In the genomic region with DNA sequence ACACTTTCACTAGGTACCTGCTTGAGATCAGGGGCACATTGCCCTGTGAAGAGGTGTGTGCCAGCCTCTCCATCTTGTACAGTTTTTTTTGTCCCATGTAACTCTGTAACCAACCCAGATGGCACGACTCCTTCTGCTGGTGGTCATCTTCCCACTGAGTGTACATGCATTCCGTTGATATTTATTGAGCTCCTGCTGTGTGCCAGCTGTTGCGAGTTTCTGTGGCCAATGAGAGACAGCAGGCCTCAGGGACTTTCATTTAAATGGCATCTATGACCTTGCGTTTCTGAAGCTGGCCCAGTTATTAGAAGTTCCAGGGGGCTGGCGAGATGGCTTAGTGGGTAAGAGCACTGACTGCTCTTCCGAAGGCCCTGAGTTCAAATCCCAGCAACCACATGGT, we compare ENCODE assay signal across 22 mouse cellular contexts. TPM values are rescaled to one million over a fixed set of nuclear protein-coding genes. Genes with fewer than 3 reads are reported as not detected.
DNase-seq lines count a peak whose midpoint lies in the region; ATAC-seq and TF ChIP-seq lines count a peak whose summit lies in the region.
"Had no signal": no experiment of that assay in that cellular context is flagged by ENCODE, and none has a peak within 500 bp of the region (broad histone marks: within the 10 kb centered on the region; RNA-seq: fewer than 3 reads in every experiment).

No protein-coding gene starts in this region.

- H3K9ac ChIP-seq in midbrain, postnatal 0 days (replicated peaks; ENCODE audit: low read length, poor library complexity, severe bottlenecking) = no peak overlapping the region
- no peak overlapping the region for H3K9ac ChIP-seq in midbrain, embryonic 15.5 days
- H3K9ac ChIP-seq: embryonic facial prominence, embryonic 12.5 days; forebrain, embryonic 12.5 days; forebrain, postnatal 0 days; heart, embryonic 13.5 days; hindbrain, embryonic 12.5 days had no signal

- no peak overlapping the region for H3K4me3 ChIP-seq in midbrain, postnatal 0 days (ENCODE audit: low read depth, low read length)
- H3K4me3 ChIP-seq in midbrain, embryonic 15.5 days = no peak overlapping the region
- H3K4me3 ChIP-seq: embryonic facial prominence, embryonic 12.5 days; forebrain, embryonic 12.5 days; heart, embryonic 13.5 days; hindbrain, embryonic 12.5 days had no signal

- H3K9me3 ChIP-seq in midbrain, postnatal 0 days (ENCODE audit: low read length) = no peaks in the 10 kb centered on the region
- H3K9me3 ChIP-seq in midbrain, embryonic 15.5 days = no peaks in the 10 kb centered on the region
- H3K9me3 ChIP-seq: embryonic facial prominence, embryonic 12.5 days; forebrain, embryonic 12.5 days; G1E; heart, embryonic 13.5 days; hindbrain, embryonic 12.5 days had no signal

- no peaks in the 10 kb centered on the region for H3K36me3 ChIP-seq in midbrain, postnatal 0 days (ENCODE audit: insufficient read depth, low read length)
- no peaks in the 10 kb centered on the region for H3K36me3 ChIP-seq in midbrain, embryonic 15.5 days (replicated peaks)
- H3K36me3 ChIP-seq: embryonic facial prominence, embryonic 12.5 days; forebrain, embryonic 12.5 days; G1E; heart, embryonic 13.5 days; hindbrain, embryonic 12.5 days had no signal

- no peaks in the 10 kb centered on the region for H3K4me1 ChIP-seq in midbrain, postnatal 0 days (ENCODE audit: insufficient read depth, low read length)
- H3K4me1 ChIP-seq in midbrain, embryonic 15.5 days = 0 out of 2 replicates have a peak, but pooled peaks cover 4% of the 10 kb centered on the region
- H3K4me1 ChIP-seq: embryonic facial prominence, embryonic 12.5 days had no signal

- no peak overlapping the region for H3K4me2 ChIP-seq in midbrain, postnatal 0 days (ENCODE audit: low read depth, low read length, poor library complexity, severe bottlenecking)
- H3K4me2 ChIP-seq in midbrain, embryonic 15.5 days = no peak overlapping the region
- H3K4me2 ChIP-seq: embryonic facial prominence, embryonic 12.5 days; forebrain, embryonic 12.5 days; heart, embryonic 13.5 days; hindbrain, embryonic 12.5 days had no signal

- H3K27me3 ChIP-seq in midbrain, postnatal 0 days (ENCODE audit: insufficient read depth, low read length) = no peaks in the 10 kb centered on the region
- H3K27me3 ChIP-seq in midbrain, embryonic 15.5 days (replicated peaks) = no peaks in the 10 kb centered on the region

- 62% methylated on average over 6 of the region's 6 CpGs for WGBS in midbrain, postnatal 0 days
- WGBS in midbrain, embryonic 15.5 days = 72% methylated on average over 6 of the region's 6 CpGs

- ATAC-seq in midbrain, postnatal 0 days (ENCODE audit: low FRiP score) = no peak
- no peak for ATAC-seq in midbrain, embryonic 15.5 days (replicated peaks)
- ATAC-seq: CD4-positive, CD25-positive, alpha-beta regulatory T cell, adult 4 months; forebrain, postnatal 0 days; hindbrain, embryonic 16.5 days had no signal

- DNase-seq in cerebellum, adult 9-10 months = peak; percentile 60
- DNase-seq in cerebellum, adult 11-12 months = no peak
- DNase-seq in midbrain, postnatal 0 days (ENCODE audit: low spot score) = peak; percentile 56
- DNase-seq in cerebellum, adult 9-11 months = peak; percentile 59
- peak; percentile 57 to 63 for DNase-seq in cerebellum, postnatal 25 days
- no peak for DNase-seq in left cerebral cortex, adult 8-10 months (ENCODE audit: low spot score in 2 of 2)
- DNase-seq in lung, postnatal 10 days = no peak
- DNase-seq: adrenal gland, adult 8-10 months; adrenal gland, postnatal 36 days; forebrain, postnatal 0 days; gastrocnemius, postnatal 36 days; heart, adult 11 months; heart, postnatal 36 days; kidney, adult 18-20 months had no signal

- no peak overlapping the region for H3K27ac ChIP-seq in midbrain, postnatal 0 days (ENCODE audit: low read depth, low read length)
- no peak overlapping the region for H3K27ac ChIP-seq in midbrain, embryonic 15.5 days
- H3K27ac ChIP-seq: embryonic facial prominence, embryonic 12.5 days; forebrain, embryonic 12.5 days; heart, embryonic 13.5 days; hindbrain, embryonic 12.5 days had no signal

- TF ChIP-seq CTCF in midbrain, postnatal 0 days (IDR thresholded peaks at IDR 0.05) = no peak

RNA-seq across cellular contexts. Expression of gene Zbtb40, which starts 17.2 kb away (rescaled TPM):
- total RNA-seq in midbrain, postnatal 0 days (2014; rRNA removed) = 7.5 and 8.4 TPM in 2 replicates
- 0.99 and 1.2 TPM in 2 replicates for polyA plus RNA-seq in midbrain, postnatal 0 days (2015; fragmentation: Nextera tagmentation; extraction: Ambion mirVana)
- 3.9 and 4.6 TPM in 2 replicates for polyA plus RNA-seq in midbrain, embryonic 15.5 days (2015; fragmentation: Nextera tagmentation; extraction: Ambion mirVana)
- 1 to 10 TPM; 8.3 to 9.8 (median 8.4) TPM for total RNA-seq in left cerebral cortex, adult 8-10 months (2022)

Comparison
In these comparisons a context has a peak if more than half of its experiments do, and no peak if none do; other contexts are left out.
1. DNase-seq: peak in cerebellum, adult 9-10 months (single experiment), midbrain, postnatal 0 days (single experiment), cerebellum, adult 9-11 months (single experiment) and cerebellum, postnatal 25 days (2 of 2); none in cerebellum, adult 11-12 months (single experiment), left cerebral cortex, adult 8-10 months (0 of 2) and lung, postnatal 10 days (single experiment).